Mouse (Mus musculus) layer of hippocampus, postnatal 14 days (tissue): Measurements from ENCODE around the gene Rab34. TPM values are rescaled to one million over a fixed set of nuclear protein-coding genes. Genes with fewer than 3 reads are reported as not detected.

ENCODE experiments used
- DNase-seq, 2 experiments: peaks; one replicate each; pipeline ENCODE4 v3.0.0; 2021 to 2022; ENCODE audit warnings: low spot score in 2 of 2, mixed read lengths in 1 of 2
- long read RNA-seq, 2 experiments: library from polyadenylated mRNA; stranded (forward); transcript quantifications; one replicate each; pipeline ENCODE4 v2.0.0; 2021
- total RNA-seq, 2 experiments: library from RNA; stranded (reverse); gene quantifications; 2 replicates each; pipeline ENCODE4 v1.2.3; 2021

The Rab34 gene
- total RNA-seq: 10 to 100 TPM; 34.1 to 40.0 TPM
- long read RNA-seq, experiment 1, transcript Rab34-203 (10 exons, 1,685 nt): major isoform, 18 of 44 reads
- long read RNA-seq, experiment 1, partial matches to known transcripts: 11 of 44 reads
- long read RNA-seq, experiment 1, other reads (novel, unspliced or antisense): 11 of 44 reads
- long read RNA-seq, experiment 2, transcript Rab34-201 (11 exons, 1,368 nt): minor isoform, 11 of 79 reads
- long read RNA-seq, experiment 2, transcript Rab34-203 (10 exons, 1,685 nt): major isoform, 25 of 79 reads
- long read RNA-seq, experiment 2, partial matches to known transcripts: 30 of 79 reads
- long read RNA-seq, experiment 2, other reads (novel, unspliced or antisense): 13 of 79 reads

GRCm38 (mm10) chr11:78188331-78189233 lies at the start of gene Rab34:
Rab34 (plus strand) TSS chr11:78188430.
- peak; percentile 78 to 85 for DNase-seq

GRCm38 (mm10) chr11:78140665-78141064 lies 47.6 kb upstream of the Rab34 start:
- DNase-seq: no peak

GRCm38 (mm10) chr11:78143520-78143919 lies 44.7 kb upstream of the Rab34 start:
- no peak for DNase-seq

- no peak for DNase-seq
Measured at GRCm38 (mm10) chr11:78146168-78146567, 42.1 kb upstream of the Rab34 start.

- DNase-seq: no peak
Measured at GRCm38 (mm10) chr11:78146707-78147543, 41.3 kb upstream of the Rab34 start.

- no peak for DNase-seq
Measured at GRCm38 (mm10) chr11:78151161-78151560, 37.1 kb upstream of the Rab34 start.

- peak; percentile 83 to 95 for DNase-seq
Measured at GRCm38 (mm10) chr11:78152299-78153231, 35.7 kb upstream of the Rab34 start.

- DNase-seq: no peak
Measured at GRCm38 (mm10) chr11:78153778-78154177, 34.5 kb upstream of the Rab34 start.

GRCm38 (mm10) chr11:78155674-78156073 lies 32.6 kb upstream of the Rab34 start:
- no peak for DNase-seq

GRCm38 (mm10) chr11:78156156-78156699 lies 32.0 kb upstream of the Rab34 start:
- no peak for DNase-seq

- peak; percentile 81 to 88 for DNase-seq
Measured at GRCm38 (mm10) chr11:78159096-78159495, 29.1 kb upstream of the Rab34 start.

GRCm38 (mm10) chr11:78159557-78159956 lies 28.7 kb upstream of the Rab34 start:
- no peak for DNase-seq

- no peak for DNase-seq
Measured at GRCm38 (mm10) chr11:78160171-78160570, 28.1 kb upstream of the Rab34 start.

- no peak for DNase-seq
Measured at GRCm38 (mm10) chr11:78160675-78161074, 27.6 kb upstream of the Rab34 start.

GRCm38 (mm10) chr11:78161169-78161568 lies 27.1 kb upstream of the Rab34 start:
- no peak for DNase-seq

GRCm38 (mm10) chr11:78161968-78162367 lies 26.3 kb upstream of the Rab34 start:
- DNase-seq: peak in 1 of 2 experiments; percentile 69

GRCm38 (mm10) chr11:78162504-78162903 lies 25.7 kb upstream of the Rab34 start:
- peak in 1 of 2 experiments; percentile 82 for DNase-seq

- DNase-seq: no peak
Measured at GRCm38 (mm10) chr11:78163045-78163444, 25.2 kb upstream of the Rab34 start.
